Mouse (Mus musculus): ENCODE measurements at regions not wholly inside any gene's neighbourhood (a gene's known extent, or its start where the extent isn't known, plus 50 kb on each side); places are given as distances from the start of the nearest gene placed in this dataset.

DNA sequence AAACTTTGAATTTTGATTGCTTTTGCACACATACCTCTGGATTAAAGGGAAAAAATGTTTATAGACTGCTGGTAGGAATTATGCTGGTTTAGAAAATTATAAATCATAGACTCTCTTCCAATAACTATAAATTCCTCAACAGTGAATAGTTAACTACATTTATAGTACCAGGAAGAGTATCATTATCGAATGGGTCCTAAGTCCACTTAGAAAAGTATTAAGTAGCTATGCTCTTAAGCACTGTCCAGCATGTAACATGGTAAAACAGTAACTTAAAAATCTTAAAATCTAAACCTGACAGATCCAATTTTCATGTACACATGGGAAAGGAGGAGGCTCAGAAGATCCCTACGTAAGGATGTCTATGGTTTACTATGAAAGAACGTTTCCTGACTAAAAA, 609.2 kb upstream of the Rag2 start:
- 78% methylated on average over 3 of the region's 3 CpGs for WGBS
- no peak for ATAC-seq (replicated peaks; ENCODE audit: low FRiP score, low read depth)
- Histone ChIP-seq H3K27me3 (ENCODE audit: insufficient read depth, low read length) (no peaks in the 10 kb centered on the region), H3K36me3 (ENCODE audit: insufficient read depth, low read length) (no peaks in the 10 kb centered on the region), H3K4me1 (replicated peaks; ENCODE audit: insufficient read depth, low read length) (no peaks in the 10 kb centered on the region), H3K4me2 (ENCODE audit: low read length) (no peak overlapping the region), H3K27ac (no peak overlapping the region), H3K9ac (ENCODE audit: low read depth, low read length) (no peak overlapping the region), H3K4me3 (replicated peaks; ENCODE audit: low read depth, low read length) (no peak overlapping the region), H3K9me3 (replicated peaks; ENCODE audit: low read length) (no peaks in the 10 kb centered on the region)
- TF ChIP-seq CTCF (IDR thresholded peaks at IDR 0.05; ENCODE audit: low read depth) = no peak
- no peak for DNase-seq (ENCODE audit: low spot score)

DNA sequence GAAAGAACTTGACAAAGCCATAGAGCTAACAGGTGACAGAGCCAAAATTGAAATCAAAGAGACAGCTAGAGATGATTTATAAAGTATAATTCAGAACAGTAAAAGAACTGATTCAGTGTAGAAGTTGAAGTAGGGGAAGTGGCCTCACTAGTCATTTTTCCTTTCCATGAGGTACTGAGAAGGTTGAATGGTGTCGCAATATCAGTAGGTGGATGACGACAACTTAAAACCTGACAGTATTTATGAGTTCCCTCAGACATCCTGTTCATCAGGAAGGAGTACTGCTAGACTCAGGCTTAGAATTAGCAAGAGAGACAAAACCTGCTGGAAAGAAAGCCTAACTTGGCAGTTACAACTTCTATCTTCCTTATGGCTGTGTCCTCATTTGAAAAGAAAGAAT, 605.1 kb upstream of the Rag2 start:
- ATAC-seq (replicated peaks; ENCODE audit: low FRiP score, low read depth) = no peak
- DNase-seq (ENCODE audit: low spot score) = no peak
- TF ChIP-seq CTCF (IDR thresholded peaks at IDR 0.05; ENCODE audit: low read depth) = no peak
- no peak overlapping the region for H3K27ac ChIP-seq
- no peaks in the 10 kb centered on the region for H3K4me1 ChIP-seq (replicated peaks; ENCODE audit: insufficient read depth, low read length)
- no peaks in the 10 kb centered on the region for H3K27me3 ChIP-seq (ENCODE audit: insufficient read depth, low read length)
- WGBS = 77% methylated on average over 2 of the region's 2 CpGs
- H3K4me2 ChIP-seq (ENCODE audit: low read length) = no peak overlapping the region
- no peaks in the 10 kb centered on the region for H3K36me3 ChIP-seq (ENCODE audit: insufficient read depth, low read length)
- H3K9me3 ChIP-seq (replicated peaks; ENCODE audit: low read length) = no peaks in the 10 kb centered on the region
- H3K4me3 ChIP-seq (replicated peaks; ENCODE audit: low read depth, low read length) = no peak overlapping the region
- H3K9ac ChIP-seq (ENCODE audit: low read depth, low read length) = no peak overlapping the region

DNA sequence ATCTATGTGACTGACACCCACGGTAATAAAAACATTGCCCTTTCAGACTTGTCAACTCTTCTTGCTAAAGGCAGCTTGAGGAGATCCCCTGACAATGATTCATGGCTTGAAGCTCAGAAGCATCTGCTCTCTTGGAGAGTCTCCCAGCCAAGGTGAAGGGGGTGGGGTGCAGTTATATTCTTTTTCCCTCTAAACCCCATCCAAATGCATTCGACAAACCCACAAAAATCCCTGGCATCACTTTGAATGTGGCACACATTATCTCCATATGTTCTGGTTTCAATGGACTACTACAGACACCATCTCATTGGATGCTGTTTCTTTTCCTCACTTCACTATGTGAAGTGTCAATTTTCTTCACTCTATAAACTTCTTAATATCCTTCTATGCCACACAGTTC, 603.0 kb upstream of the Rag2 start:
- no peak for TF ChIP-seq CTCF (IDR thresholded peaks at IDR 0.05; ENCODE audit: low read depth)

DNA sequence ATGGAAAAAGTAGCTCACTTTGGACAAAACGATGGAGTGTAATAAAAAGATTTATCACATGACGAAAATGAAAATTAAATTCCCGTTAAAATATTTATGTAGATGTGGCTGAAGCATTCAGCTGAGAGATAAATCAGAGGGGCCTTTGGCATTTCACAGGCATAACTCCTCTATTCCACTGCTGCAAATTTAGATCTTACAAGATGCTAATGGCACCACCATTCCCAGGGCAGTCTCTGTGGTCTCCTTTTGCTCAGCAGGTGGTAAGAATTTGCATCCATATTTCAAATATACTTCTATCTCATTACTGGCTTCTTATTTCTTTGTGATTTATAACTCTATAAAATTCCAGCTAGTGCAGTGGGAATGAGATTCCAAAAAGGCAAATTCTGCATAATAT, 581.5 kb upstream of the Rag2 start:
- H3K9ac ChIP-seq (ENCODE audit: low read depth, low read length) = no peak overlapping the region
- no peak overlapping the region for H3K4me2 ChIP-seq (ENCODE audit: low read length)
- no peaks in the 10 kb centered on the region for H3K36me3 ChIP-seq (ENCODE audit: insufficient read depth, low read length)
- DNase-seq (ENCODE audit: low spot score) (no peak), ATAC-seq (replicated peaks; ENCODE audit: low FRiP score, low read depth) (no peak)
- H3K4me1 ChIP-seq (replicated peaks; ENCODE audit: insufficient read depth, low read length) = no peaks in the 10 kb centered on the region
- no peak for TF ChIP-seq CTCF (IDR thresholded peaks at IDR 0.05; ENCODE audit: low read depth)
- 59% methylated on average over 3 of the region's 3 CpGs for WGBS
- H3K27me3 ChIP-seq (ENCODE audit: insufficient read depth, low read length) = no peaks in the 10 kb centered on the region
- H3K9me3 ChIP-seq (replicated peaks; ENCODE audit: low read length) = no peaks in the 10 kb centered on the region
- no peak overlapping the region for H3K27ac ChIP-seq
- H3K4me3 ChIP-seq (replicated peaks; ENCODE audit: low read depth, low read length) = no peak overlapping the region

More for the DNA sequence above, 603.0 kb upstream of the Rag2 start:
- Histone ChIP-seq H3K4me1 (replicated peaks; ENCODE audit: insufficient read depth, low read length) (no peaks in the 10 kb centered on the region), H3K9me3 (replicated peaks; ENCODE audit: low read length) (no peaks in the 10 kb centered on the region), H3K9ac (ENCODE audit: low read depth, low read length) (no peak overlapping the region), H3K4me3 (replicated peaks; ENCODE audit: low read depth, low read length) (no peak overlapping the region), H3K27ac (no peak overlapping the region), H3K4me2 (ENCODE audit: low read length) (no peak overlapping the region), H3K36me3 (ENCODE audit: insufficient read depth, low read length) (no peaks in the 10 kb centered on the region), H3K27me3 (ENCODE audit: insufficient read depth, low read length) (no peaks in the 10 kb centered on the region)
- ATAC-seq (replicated peaks; ENCODE audit: low FRiP score, low read depth) = no peak
- no peak for DNase-seq (ENCODE audit: low spot score)
- 65% methylated on average over 2 of the region's 2 CpGs for WGBS

DNA sequence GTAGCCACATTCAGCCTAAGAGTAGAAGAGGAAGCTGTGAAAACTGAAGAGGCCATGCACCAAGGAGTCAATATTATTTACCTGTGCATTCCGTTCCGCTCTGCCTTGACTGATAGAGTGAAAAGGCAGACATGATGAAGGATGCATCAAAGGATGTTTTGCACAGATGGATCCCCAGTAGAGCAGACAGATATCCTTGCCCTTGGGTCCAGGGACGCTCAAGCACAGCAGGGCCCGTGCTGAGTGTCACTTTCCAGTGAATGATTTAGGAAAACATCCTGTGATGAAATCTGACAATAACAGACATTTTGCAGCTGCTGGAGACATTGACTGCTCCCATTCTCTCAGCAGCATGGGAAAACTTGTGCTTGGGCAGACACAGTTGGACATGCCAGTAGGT, 561.6 kb upstream of the Rag2 start:
- DNase-seq (ENCODE audit: low spot score) (peak; percentile 4), ATAC-seq (replicated peaks; ENCODE audit: low FRiP score, low read depth) (0 out of 2 replicates have a peak, but pooled peaks have one; percentile 49)
- H3K4me2 ChIP-seq (ENCODE audit: low read length) = no peak overlapping the region
- no peak for TF ChIP-seq CTCF (IDR thresholded peaks at IDR 0.05; ENCODE audit: low read depth)
- no peak overlapping the region for H3K4me3 ChIP-seq (replicated peaks; ENCODE audit: low read depth, low read length)
- no peaks in the 10 kb centered on the region for H3K36me3 ChIP-seq (ENCODE audit: insufficient read depth, low read length)
- H3K4me1 ChIP-seq (replicated peaks; ENCODE audit: insufficient read depth, low read length) = no peaks in the 10 kb centered on the region
- H3K27me3 ChIP-seq (ENCODE audit: insufficient read depth, low read length) = no peaks in the 10 kb centered on the region
- no peak overlapping the region for H3K9ac ChIP-seq (ENCODE audit: low read depth, low read length)
- 40% methylated on average over 4 of the region's 4 CpGs for WGBS
- H3K9me3 ChIP-seq (replicated peaks; ENCODE audit: low read length) = no peaks in the 10 kb centered on the region
- H3K27ac ChIP-seq = no peak overlapping the region

DNA sequence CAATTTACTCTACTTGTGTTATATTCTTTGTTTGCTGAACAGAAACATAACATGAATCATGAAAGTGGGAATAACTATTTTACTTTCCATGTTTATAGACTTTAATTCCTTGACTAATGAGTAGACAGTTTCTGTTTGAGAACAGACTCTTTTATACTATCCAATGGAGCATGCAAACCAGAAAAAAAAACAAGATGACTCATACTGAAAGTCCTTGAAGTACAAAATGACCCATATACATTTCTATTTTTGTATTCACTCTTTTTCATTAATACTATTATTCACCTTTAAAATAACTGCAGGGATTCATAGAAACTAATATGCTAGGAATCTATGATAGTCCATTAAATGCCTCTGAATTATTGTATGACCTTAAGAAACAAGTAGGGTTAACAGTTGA, 549.5 kb upstream of the Rag2 start:
- DNase-seq (ENCODE audit: low spot score) = no peak
- H3K36me3 ChIP-seq (ENCODE audit: insufficient read depth, low read length) = no peaks in the 10 kb centered on the region
- H3K4me2 ChIP-seq (ENCODE audit: low read length) = no peak overlapping the region
- H3K27me3 ChIP-seq (ENCODE audit: insufficient read depth, low read length) = no peaks in the 10 kb centered on the region
- H3K4me1 ChIP-seq (replicated peaks; ENCODE audit: insufficient read depth, low read length) = no peaks in the 10 kb centered on the region
- no peak for TF ChIP-seq CTCF (IDR thresholded peaks at IDR 0.05; ENCODE audit: low read depth)
- no peak for ATAC-seq (replicated peaks; ENCODE audit: low FRiP score, low read depth)
- H3K9me3 ChIP-seq (replicated peaks; ENCODE audit: low read length) = no peaks in the 10 kb centered on the region
- no peak overlapping the region for H3K4me3 ChIP-seq (replicated peaks; ENCODE audit: low read depth, low read length)
- H3K27ac ChIP-seq = no peak overlapping the region
- no peak overlapping the region for H3K9ac ChIP-seq (ENCODE audit: low read depth, low read length)

DNA sequence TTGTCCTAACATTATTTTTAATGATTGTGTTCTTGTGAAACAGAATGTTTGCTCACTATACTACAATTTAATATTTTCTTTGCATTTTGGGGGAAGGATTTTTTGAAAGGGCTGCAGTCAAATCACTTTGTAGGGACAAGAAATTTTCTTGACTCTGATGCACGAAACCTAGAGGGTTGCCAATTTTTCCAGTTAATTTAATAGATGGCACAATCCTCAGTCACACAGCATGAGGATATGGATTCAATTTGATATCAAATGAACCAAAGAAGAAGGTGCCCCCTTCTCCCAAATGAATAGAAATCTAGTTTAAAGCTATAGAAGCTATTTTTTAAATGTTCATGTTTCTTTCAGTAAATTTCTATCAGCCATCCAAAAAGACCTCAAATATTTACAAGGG, 544.3 kb upstream of the Rag2 start:
- WGBS = 84% methylated on average over 1 of the region's 1 CpGs
- ATAC-seq (replicated peaks; ENCODE audit: low FRiP score, low read depth) (no peak), DNase-seq (ENCODE audit: low spot score) (no peak)
- no peaks in the 10 kb centered on the region for H3K9me3 ChIP-seq (replicated peaks; ENCODE audit: low read length)
- H3K27ac ChIP-seq = no peak overlapping the region
- H3K9ac ChIP-seq (ENCODE audit: low read depth, low read length) = no peak overlapping the region
- H3K4me2 ChIP-seq (ENCODE audit: low read length) = no peak overlapping the region
- no peak for TF ChIP-seq CTCF (IDR thresholded peaks at IDR 0.05; ENCODE audit: low read depth)
- no peaks in the 10 kb centered on the region for H3K36me3 ChIP-seq (ENCODE audit: insufficient read depth, low read length)
- no peaks in the 10 kb centered on the region for H3K4me1 ChIP-seq (replicated peaks; ENCODE audit: insufficient read depth, low read length)
- no peaks in the 10 kb centered on the region for H3K27me3 ChIP-seq (ENCODE audit: insufficient read depth, low read length)
- no peak overlapping the region for H3K4me3 ChIP-seq (replicated peaks; ENCODE audit: low read depth, low read length)
